Mouse (Mus musculus) cortical plate, adult 2 months (tissue): ENCODE data around the gene Meaf6. TPM values are rescaled to one million over a fixed set of nuclear protein-coding genes. Genes with fewer than 3 reads are reported as not detected.

Experiments
- H3K27ac ChIP-seq: fragments of 200-500 bp; 2 replicates; pipeline ENCODE4 v1.5.1; 2012; ENCODE audit warnings: low read length, control low read depth, inconsistent platforms; ENCODE audit not compliant: insufficient read depth
- H3K4me1 ChIP-seq: fragments of 200-500 bp; 2 replicates; pipeline ENCODE4 v1.6.1; 2011; ENCODE audit warnings: low read length; ENCODE audit not compliant: control insufficient read depth, insufficient read depth
- H3K4me3 ChIP-seq: fragments of 200-500 bp; 2 replicates; pipeline ENCODE4 v1.5.1; 2011; ENCODE audit warnings: mild to moderate bottlenecking, low read length, control low read depth; ENCODE audit not compliant: insufficient read depth
- CTCF ChIP-seq: fragments of 200-500 bp; IDR thresholded peaks from 2 replicates; pipeline ENCODE4 v1.5.1; 2011; ENCODE audit warnings: mild to moderate bottlenecking, control low read depth, low read length; ENCODE audit not compliant: insufficient read depth; ENCODE audit errors: extremely low read depth
- POLR2A ChIP-seq: fragments of 200-500 bp; IDR thresholded peaks from 2 replicates; pipeline ENCODE4 v1.6.1; 2011; ENCODE audit warnings: mild to moderate bottlenecking, low read length, control low read depth; ENCODE audit not compliant: insufficient read depth; ENCODE audit errors: extremely low read depth
- polyA plus RNA-seq: library from polyadenylated mRNA; depleted of rRNA; stranded (reverse); fragments of >200 nt; gene quantifications from 2 replicates; pipeline ENCODE4 v1.2.3, GENCODE M21; 2012

Gene Meaf6
- polyA plus RNA-seq, 1 experiment, result 104 TPM

- 0 out of 2 replicates have a peak, but pooled peaks cover 1% of the 10 kb centered on the region for H3K4me1 ChIP-seq
- H3K4me3 ChIP-seq, result no peak overlapping the region
- no peak for TF ChIP-seq CTCF
- no peak for TF ChIP-seq POLR2A
- H3K27ac ChIP-seq, result no peak overlapping the region
These were observed 39.7 kb downstream of the Meaf6 start for GRCm38 (mm10) chr4:125124424-125125209.

- Histone ChIP-seq H3K4me1 (0 out of 2 replicates have a peak, but pooled peaks cover 1% of the 10 kb centered on the region), H3K4me3 (no peak overlapping the region), H3K27ac (no peak overlapping the region)
- TF ChIP-seq CTCF (no peak), POLR2A (no peak)
These were observed 40.5 kb downstream of the Meaf6 start for GRCm38 (mm10) chr4:125125361-125125921.

- H3K4me1 ChIP-seq, result 0 out of 2 replicates have a peak, but pooled peaks cover 1% of the 10 kb centered on the region
- no peak overlapping the region for H3K27ac ChIP-seq
- TF ChIP-seq CTCF (no peak), POLR2A (no peak)
- H3K4me3 ChIP-seq, result no peak overlapping the region
These were observed 41.3 kb downstream of the Meaf6 start for GRCm38 (mm10) chr4:125126186-125126585.

GRCm38 (mm10) chr4:125126761-125127160 lies 41.8 kb downstream of the Meaf6 start:
- H3K4me1 ChIP-seq, result 0 out of 2 replicates have a peak, but pooled peaks cover 1% of the 10 kb centered on the region
- peak overlapping the region; percentile 58; the same call in 1 of the 2 replicates for H3K4me3 ChIP-seq
- no peak overlapping the region for H3K27ac ChIP-seq
- TF ChIP-seq CTCF (no peak), POLR2A (no peak)

- Histone ChIP-seq H3K4me3 (peak within 1 kb of the TSS; percentile 58), H3K27ac (peak within 1 kb of the TSS; percentile 52; the same call in 1 of the 2 replicates), H3K4me1 (0 out of 2 replicates have a peak, but pooled peaks cover 1% of the 10 kb centered on the region)
- no peak for TF ChIP-seq CTCF
- TF ChIP-seq POLR2A, result no peak
These were observed 42.6 kb downstream of the Meaf6 start, which contains the start of gene Zc3h12a for GRCm38 (mm10) chr4:125127305-125128084. Zc3h12a (minus strand) TSS chr4:125127840.

- no peak overlapping the region for H3K27ac ChIP-seq
- no peak overlapping the region for H3K4me3 ChIP-seq
- TF ChIP-seq CTCF (no peak), POLR2A (no peak)
- 0 out of 2 replicates have a peak, but pooled peaks cover 1% of the 10 kb centered on the region for H3K4me1 ChIP-seq
These were observed 46.6 kb downstream of the Meaf6 start for GRCm38 (mm10) chr4:125131493-125131892.

GRCm38 (mm10) chr4:125132394-125132793 lies 47.5 kb downstream of the Meaf6 start:
- no peak overlapping the region for H3K4me3 ChIP-seq
- H3K4me1 ChIP-seq, result no peaks in the 10 kb centered on the region
- no peak overlapping the region for H3K27ac ChIP-seq
- peak; percentile 75 for TF ChIP-seq CTCF
- no peak for TF ChIP-seq POLR2A

GRCm38 (mm10) chr4:125134192-125134591 lies 49.3 kb downstream of the Meaf6 start:
- TF ChIP-seq POLR2A (no peak), CTCF (no peak)
- Histone ChIP-seq H3K27ac (no peak overlapping the region), H3K4me1 (no peaks in the 10 kb centered on the region), H3K4me3 (no peak overlapping the region)

- H3K4me1 ChIP-seq, result no peaks in the 10 kb centered on the region
- no peak for TF ChIP-seq POLR2A
- H3K4me3 ChIP-seq, result no peak overlapping the region
- H3K27ac ChIP-seq, result no peak overlapping the region
These were observed 49.7 kb downstream of the Meaf6 start for GRCm38 (mm10) chr4:125134631-125135030.
